Mouse (Mus musculus): ENCODE measurements around the gene Aqr.

- TF ChIP-seq CTCF (IDR thresholded peaks at IDR 0.05; ENCODE audit: control insufficient read depth, insufficient read depth, insufficient read length) (no peak), FOSL1 (IDR thresholded peaks at IDR 0.05; ENCODE audit: insufficient read depth, low read length, poor library complexity, severe bottlenecking) (no peak), USF1 (IDR thresholded peaks at IDR 0.05; ENCODE audit: low read depth) (no peak)
These were observed 43.0 kb downstream of the Aqr start for GRCm38 (mm10) chr2:114143842-114144241.

Data from C2C12 (cell line).